Mouse (Mus musculus) limb, embryonic 13.5 days (tissue): ENCODE measurements around the gene Banp. TPM values are rescaled to one million over a fixed set of nuclear protein-coding genes. Genes with fewer than 3 reads are reported as not detected.

Source experiments
- ATAC-seq: fragments of 200-750 bp; cut with Nextera tagmentation; 2 replicates; pipeline ENCODE4 v1.8.0; 2017; ENCODE audit warnings: low read depth, moderate number of reproducible peaks, moderate TSS enrichment; ENCODE audit not compliant: low FRiP score
- H3K27ac ChIP-seq: fragments of 300-500 bp; sonication (generic); 2 replicates; pipeline ENCODE4 v1.5.1; 2015; ENCODE audit warnings: inconsistent platforms, mild to moderate bottlenecking, moderate library complexity
- H3K27me3 ChIP-seq: fragments of 300-500 bp; sonication (generic); 2 replicates; pipeline ENCODE4 v1.6.1; 2015; ENCODE audit warnings: mild to moderate bottlenecking, inconsistent platforms
- H3K36me3 ChIP-seq: fragments of 300-500 bp; sonication (generic); 2 replicates; pipeline ENCODE4 v1.6.1; 2015; ENCODE audit warnings: inconsistent platforms, mild to moderate bottlenecking, moderate library complexity
- H3K4me1 ChIP-seq: fragments of 300-500 bp; sonication (generic); 2 replicates; pipeline ENCODE4 v1.6.1; 2015; ENCODE audit warnings: inconsistent platforms
- H3K4me2 ChIP-seq: fragments of 300-500 bp; sonication (generic); replicated peaks from 2 replicates; pipeline ENCODE4 v1.6.1; 2015; ENCODE audit warnings: inconsistent platforms, mild to moderate bottlenecking, moderate library complexity
- H3K4me3 ChIP-seq: fragments of 300-500 bp; sonication (generic); 2 replicates; pipeline ENCODE4 v1.5.1; 2015; ENCODE audit warnings: moderate library complexity, mild to moderate bottlenecking, inconsistent platforms
- H3K9ac ChIP-seq: fragments of 300-500 bp; sonication (generic); 2 replicates; pipeline ENCODE4 v1.6.1; 2015; ENCODE audit warnings: mild to moderate bottlenecking, inconsistent platforms
- H3K9me3 ChIP-seq: fragments of 300-500 bp; sonication (generic); 2 replicates; pipeline ENCODE4 v1.6.1; 2016; ENCODE audit warnings: inconsistent platforms
- WGBS: fragments of 180-500 bp; shearing (Covaris S2); methylation state at CpG from one replicate; pipeline ENCODE4 v1.1.7; 2015; 5-methylcytosine and 5-hydroxymethylcytosine counted together
- polyA plus RNA-seq: library from polyadenylated mRNA; unstranded; fragments of >200 nt; fragmentation: Nextera tagmentation; extraction: Ambion mirVana; gene quantifications from 2 replicates; pipeline ENCODE4 v1.2.1, GENCODE M21; 2015

The Banp gene
- polyA plus RNA-seq, 1 experiment from 2014 or later, result 53.6 TPM

- WGBS, result 73% methylated on average over 8 of the region's 8 CpGs
- H3K9ac ChIP-seq, result no peak overlapping the region
- H3K27ac ChIP-seq, result no peak overlapping the region
- no peak overlapping the region for H3K4me2 ChIP-seq
- H3K27me3 ChIP-seq, result no peaks in the 10 kb centered on the region
- ATAC-seq, result no peak
- peaks cover 83% of the 10 kb centered on the region for H3K36me3 ChIP-seq
- no peaks in the 10 kb centered on the region for H3K4me1 ChIP-seq
- no peaks in the 10 kb centered on the region for H3K9me3 ChIP-seq
- no peak overlapping the region for H3K4me3 ChIP-seq
These were observed 28.5 kb downstream of the Banp start for GRCm38 (mm10) chr8:121977819-121978590.

DNA sequence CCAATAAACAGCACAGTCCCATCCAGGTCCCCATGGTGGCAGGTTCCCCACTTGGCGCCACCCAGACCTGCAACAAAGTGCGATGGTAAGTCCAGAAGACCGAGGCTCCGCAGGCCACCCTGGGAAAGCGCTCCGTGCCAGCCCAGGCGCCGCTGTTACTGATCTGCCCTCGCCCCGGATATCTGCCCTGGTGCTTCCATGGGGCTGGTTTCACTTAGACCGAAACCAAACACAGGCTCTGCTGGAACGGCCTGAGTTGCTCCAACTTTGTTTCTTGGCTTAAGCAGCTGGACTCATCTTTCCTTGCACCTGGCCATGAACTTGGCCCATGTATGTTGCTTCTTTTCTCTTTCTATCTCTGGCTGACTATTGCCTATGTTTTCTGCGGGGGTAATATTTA is 29.1 kb downstream of the Banp start:
- Histone ChIP-seq H3K36me3 (peaks cover 89% of the 10 kb centered on the region), H3K27me3 (no peaks in the 10 kb centered on the region), H3K4me2 (no peak overlapping the region), H3K4me1 (no peaks in the 10 kb centered on the region), H3K27ac (no peak overlapping the region), H3K4me3 (no peak overlapping the region), H3K9me3 (no peaks in the 10 kb centered on the region), H3K9ac (no peak overlapping the region)
- ATAC-seq, result no peak
- WGBS, result 91% methylated on average over 13 of the region's 13 CpGs

- Histone ChIP-seq H3K4me1 (no peaks in the 10 kb centered on the region), H3K4me3 (no peak overlapping the region), H3K9ac (no peak overlapping the region), H3K9me3 (no peaks in the 10 kb centered on the region), H3K27ac (no peak overlapping the region), H3K36me3 (peaks cover 89% of the 10 kb centered on the region), H3K4me2 (no peak overlapping the region), H3K27me3 (no peaks in the 10 kb centered on the region)
- WGBS, result 92% methylated on average over 11 of the region's 11 CpGs
- no peak for ATAC-seq
These were observed 31.4 kb downstream of the Banp start for GRCm38 (mm10) chr8:121980792-121981519.

DNA sequence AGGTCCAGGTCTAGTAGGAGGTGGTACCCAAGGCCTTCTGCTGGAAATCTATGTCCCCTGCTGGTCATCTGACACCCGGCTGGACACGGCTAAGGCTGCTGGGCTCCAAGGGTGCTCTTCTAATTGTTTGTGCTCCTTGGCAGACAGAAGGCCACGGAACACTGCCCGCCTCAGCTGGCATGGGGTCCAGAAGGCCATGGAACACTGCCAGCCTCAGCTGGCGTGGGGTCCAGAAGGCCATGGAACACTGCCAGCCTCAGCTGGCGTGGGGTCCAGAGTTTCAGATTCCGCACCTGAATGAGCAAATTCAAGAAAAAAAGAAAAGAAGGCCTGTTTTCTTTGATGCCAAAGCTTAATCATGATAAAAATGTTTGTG is 32.0 kb downstream of the Banp start:
- Histone ChIP-seq H3K9ac (no peak overlapping the region), H3K4me3 (no peak overlapping the region), H3K4me2 (no peak overlapping the region), H3K9me3 (no peaks in the 10 kb centered on the region; the same call in 1 of the 2 replicates), H3K36me3 (peaks cover 88% of the 10 kb centered on the region), H3K27me3 (no peaks in the 10 kb centered on the region), H3K4me1 (no peaks in the 10 kb centered on the region), H3K27ac (no peak overlapping the region)
- ATAC-seq, result no peak
- WGBS, result 92% methylated on average over 7 of the region's 7 CpGs

DNA sequence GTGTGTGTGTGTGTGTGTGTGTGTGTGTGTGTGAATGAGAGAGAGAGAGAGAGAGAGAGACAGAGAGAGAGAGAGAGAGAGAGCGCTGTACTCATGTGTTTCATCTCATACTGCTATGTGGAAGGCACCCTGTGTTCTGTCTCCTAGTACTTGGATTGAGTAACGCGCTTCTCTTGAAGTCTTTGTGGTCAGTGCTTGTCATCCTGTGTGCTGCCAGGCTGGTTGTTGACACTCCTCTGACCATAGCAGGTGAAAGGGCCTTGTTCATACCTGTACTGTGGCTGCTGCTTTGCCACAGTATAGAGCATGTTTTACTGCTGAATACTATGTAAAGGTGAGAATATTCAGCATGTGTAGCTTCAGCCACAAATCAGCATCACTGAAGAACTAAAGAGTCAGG is 36.1 kb downstream of the Banp start:
- peaks cover 96% of the 10 kb centered on the region for H3K36me3 ChIP-seq
- no peak for ATAC-seq
- no peak overlapping the region for H3K4me3 ChIP-seq
- no peak overlapping the region for H3K27ac ChIP-seq
- H3K4me2 ChIP-seq, result no peak overlapping the region
- H3K9ac ChIP-seq, result no peak overlapping the region
- H3K9me3 ChIP-seq, result no peaks in the 10 kb centered on the region; the same call in 1 of the 2 replicates
- 99% methylated on average over 3 of the region's 3 CpGs for WGBS
- no peaks in the 10 kb centered on the region for H3K4me1 ChIP-seq
- H3K27me3 ChIP-seq, result no peaks in the 10 kb centered on the region

DNA sequence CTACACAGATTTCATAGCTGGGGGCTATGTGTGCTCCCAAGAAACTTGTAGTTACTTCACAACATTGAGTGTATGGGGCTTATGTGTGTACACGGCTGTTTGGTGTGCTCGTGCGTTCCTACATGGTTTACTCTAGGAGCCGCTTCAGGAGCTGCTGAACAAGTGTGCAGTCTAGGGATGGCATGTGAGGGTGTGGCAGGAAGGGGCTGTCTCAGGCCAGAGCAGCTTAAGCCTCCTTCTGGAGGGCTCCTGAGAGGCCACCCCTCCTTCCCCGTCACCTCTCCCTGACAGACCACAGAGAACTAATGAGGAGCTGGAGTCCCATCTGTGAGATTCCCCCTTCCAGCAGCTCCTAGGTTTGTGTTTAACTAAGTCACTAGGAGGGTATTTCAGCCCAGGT is 38.3 kb downstream of the Banp start:
- no peaks in the 10 kb centered on the region for H3K27me3 ChIP-seq
- WGBS, result 91% methylated on average over 5 of the region's 5 CpGs
- H3K9ac ChIP-seq, result no peak overlapping the region
- H3K4me2 ChIP-seq, result no peak overlapping the region
- peaks cover 96% of the 10 kb centered on the region for H3K36me3 ChIP-seq
- H3K27ac ChIP-seq, result no peak overlapping the region
- no peaks in the 10 kb centered on the region; the same call in 1 of the 2 replicates for H3K9me3 ChIP-seq
- ATAC-seq, result no peak
- no peaks in the 10 kb centered on the region for H3K4me1 ChIP-seq
- H3K4me3 ChIP-seq, result no peak overlapping the region

DNA sequence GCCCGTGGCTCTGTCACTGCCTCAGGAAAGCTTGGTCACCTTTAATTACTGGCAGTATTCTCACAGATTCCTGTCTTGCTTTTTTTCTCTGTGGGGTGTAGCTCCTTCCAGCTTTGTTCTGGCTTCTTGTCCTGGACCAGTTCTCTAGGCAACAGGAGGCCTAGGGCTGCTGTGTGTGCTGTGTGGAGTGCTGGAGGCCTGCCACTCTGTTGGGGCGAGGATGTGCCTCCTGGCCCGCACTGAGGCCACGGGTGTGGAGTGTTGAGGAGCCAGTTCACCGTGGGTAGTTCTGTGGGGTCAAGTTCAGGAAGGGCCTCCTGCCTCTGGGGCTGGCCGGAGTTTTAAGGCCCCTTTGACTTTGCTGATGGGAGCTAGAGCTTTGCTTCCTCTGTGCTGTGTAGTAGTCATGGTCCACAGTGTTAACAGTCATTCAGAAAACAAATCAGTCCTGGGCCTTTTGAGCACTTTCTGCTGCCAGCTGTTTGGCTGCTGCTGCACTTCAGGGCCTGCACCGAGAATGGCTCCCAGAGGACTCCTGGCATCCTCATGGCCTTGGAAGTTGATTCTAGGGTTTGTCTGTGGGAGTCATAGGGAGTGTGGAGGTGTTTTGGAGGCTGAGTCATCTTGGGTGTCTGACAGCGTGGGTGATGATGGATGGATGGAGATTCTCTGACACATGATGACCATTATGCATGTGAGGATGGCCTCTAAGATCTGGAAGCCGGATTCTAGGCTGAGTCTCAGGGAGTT is 41.1 kb downstream of the Banp start:
- Histone ChIP-seq H3K4me3 (no peak overlapping the region), H3K4me1 (no peaks in the 10 kb centered on the region), H3K9me3 (no peaks in the 10 kb centered on the region; the same call in 1 of the 2 replicates), H3K9ac (no peak overlapping the region), H3K27me3 (no peaks in the 10 kb centered on the region), H3K4me2 (no peak overlapping the region), H3K36me3 (peaks cover 80% of the 10 kb centered on the region), H3K27ac (no peak overlapping the region)
- ATAC-seq, result no peak
- WGBS, result 88% methylated on average over 9 of the region's 9 CpGs

DNA sequence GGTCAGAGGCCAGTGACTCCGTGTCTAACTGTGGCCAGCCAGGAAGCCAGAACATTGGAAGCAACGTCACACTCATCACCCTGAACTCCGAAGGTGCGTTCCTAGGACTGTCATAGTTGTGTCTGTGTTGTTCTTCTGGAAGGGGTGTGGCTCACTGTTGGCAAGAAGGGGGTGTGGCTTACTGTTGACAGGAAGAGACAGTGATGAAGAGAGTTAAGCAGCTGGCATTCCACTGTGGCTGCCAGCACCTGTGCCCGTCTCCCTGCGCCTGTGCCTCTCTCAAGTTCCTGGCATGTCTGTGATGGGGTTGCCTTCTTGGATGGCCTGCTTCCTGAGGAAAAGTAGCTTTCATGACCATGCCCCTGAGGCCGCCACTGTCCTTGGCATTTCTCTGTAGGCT is 42.1 kb downstream of the Banp start:
- no peak overlapping the region for H3K9ac ChIP-seq
- no peak overlapping the region for H3K4me2 ChIP-seq
- H3K27ac ChIP-seq, result no peak overlapping the region
- H3K4me1 ChIP-seq, result no peaks in the 10 kb centered on the region
- no peak overlapping the region for H3K4me3 ChIP-seq
- H3K27me3 ChIP-seq, result no peaks in the 10 kb centered on the region
- peaks cover 82% of the 10 kb centered on the region for H3K36me3 ChIP-seq
- 90% methylated on average over 7 of the region's 7 CpGs for WGBS
- H3K9me3 ChIP-seq, result no peaks in the 10 kb centered on the region
- ATAC-seq, result no peak

GRCm38 (mm10) chr8:121992911-121993310 is 43.4 kb downstream of the Banp start:
- Histone ChIP-seq H3K27ac (no peak overlapping the region), H3K4me2 (no peak overlapping the region), H3K9ac (no peak overlapping the region), H3K27me3 (no peaks in the 10 kb centered on the region), H3K9me3 (no peaks in the 10 kb centered on the region), H3K4me3 (no peak overlapping the region), H3K36me3 (peaks cover 82% of the 10 kb centered on the region), H3K4me1 (no peaks in the 10 kb centered on the region)
- no peak for ATAC-seq
- WGBS, result 80% methylated on average over 4 of the region's 4 CpGs

DNA sequence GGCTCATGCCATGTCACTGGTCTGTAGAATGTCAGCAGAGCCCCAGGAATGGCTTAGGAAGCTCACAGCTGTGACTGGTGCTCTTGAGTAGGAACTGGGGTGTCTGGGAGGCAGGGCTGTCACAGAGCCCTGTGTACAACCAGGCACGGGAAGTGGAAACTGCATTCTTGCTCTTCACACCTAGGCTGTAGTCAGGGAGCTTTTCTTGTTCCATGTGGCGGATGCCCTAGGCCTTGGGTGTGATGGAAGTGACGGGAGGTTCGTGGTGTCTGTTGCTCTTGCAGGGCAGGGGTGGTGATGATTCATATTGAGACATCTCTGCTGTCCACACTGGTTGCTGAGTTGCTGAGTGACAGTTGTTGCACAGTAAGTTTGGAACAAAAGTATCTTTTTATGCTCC is 45.6 kb downstream of the Banp start:
- peaks cover 82% of the 10 kb centered on the region for H3K36me3 ChIP-seq
- ATAC-seq, result no peak

DNA sequence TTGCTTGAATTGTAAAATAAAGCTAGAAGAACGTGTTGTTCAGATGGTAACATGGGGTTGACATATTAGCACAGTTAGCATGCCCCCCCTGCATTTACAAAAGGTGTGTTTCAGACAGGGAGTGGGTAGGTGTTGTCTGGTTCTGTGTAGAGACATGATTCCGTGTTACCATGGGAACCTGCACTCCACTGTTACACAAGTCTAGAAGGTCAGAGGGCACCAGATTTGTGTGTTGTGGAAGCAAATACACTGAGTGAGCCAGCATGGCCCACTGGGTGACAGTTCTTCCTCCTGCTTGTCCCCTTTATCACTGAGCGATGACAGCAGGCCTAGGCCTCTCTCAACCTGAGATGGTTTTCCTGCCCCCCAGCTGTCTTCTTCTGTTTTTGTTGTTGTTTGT is 46.3 kb downstream of the Banp start:
- 86% methylated on average over 3 of the region's 3 CpGs for WGBS
- H3K4me1 ChIP-seq, result no peaks in the 10 kb centered on the region
- H3K4me3 ChIP-seq, result no peak overlapping the region
- H3K9ac ChIP-seq, result no peak overlapping the region
- no peak overlapping the region for H3K27ac ChIP-seq
- no peak for ATAC-seq
- H3K27me3 ChIP-seq, result no peaks in the 10 kb centered on the region
- no peak overlapping the region for H3K4me2 ChIP-seq
- H3K36me3 ChIP-seq, result peaks cover 82% of the 10 kb centered on the region
- H3K9me3 ChIP-seq, result no peaks in the 10 kb centered on the region

More for the DNA sequence above, 45.6 kb downstream of the Banp start:
- 86% methylated on average over 4 of the region's 4 CpGs for WGBS
- H3K4me3 ChIP-seq, result no peak overlapping the region
- H3K27me3 ChIP-seq, result no peaks in the 10 kb centered on the region
- no peak overlapping the region for H3K27ac ChIP-seq
- no peaks in the 10 kb centered on the region for H3K4me1 ChIP-seq
- no peaks in the 10 kb centered on the region for H3K9me3 ChIP-seq
- no peak overlapping the region for H3K4me2 ChIP-seq
- H3K9ac ChIP-seq, result no peak overlapping the region

GRCm38 (mm10) chr8:121998631-121999030 is 49.1 kb downstream of the Banp start:
- Histone ChIP-seq H3K9me3 (no peaks in the 10 kb centered on the region), H3K27ac (no peak overlapping the region), H3K9ac (no peak overlapping the region), H3K36me3 (peaks cover 82% of the 10 kb centered on the region), H3K4me3 (no peak overlapping the region), H3K27me3 (no peaks in the 10 kb centered on the region), H3K4me1 (0 out of 2 replicates have a peak, but pooled peaks cover 4% of the 10 kb centered on the region), H3K4me2 (no peak overlapping the region)
- 91% methylated on average over 4 of the region's 4 CpGs for WGBS
- ATAC-seq, result no peak
